Comparison of ENCODE assay signal across 8 mouse cellular contexts in genomic region chr9:44721154-44721876, GRCm38 (mm10). TPM values are rescaled to one million over a fixed set of nuclear protein-coding genes. Genes with fewer than 3 reads are reported as not detected.
A peak's percentile ranks its signal among the peaks of the same experiment; 100 is the strongest.
DNase-seq lines count a peak whose midpoint lies in the region; ATAC-seq lines count a peak whose summit lies in the region.

No protein-coding gene starts in this region.

- H3K4me2 ChIP-seq in intestine, embryonic 14.5 days (ENCODE audit: low read length) = peak overlapping the region; percentile 77

- ATAC-seq in erythroblast, adult 5-6 weeks (replicated peaks; ENCODE audit: low FRiP score, poor library complexity, severe bottlenecking) = no peak
- ATAC-seq in intestine, embryonic 14.5 days (replicated peaks; ENCODE audit: low FRiP score, low TSS enrichment, low read depth) = peak; percentile 86
- peak; percentile 85 for ATAC-seq in megakaryocyte progenitor cell, adult 5-6 weeks (replicated peaks; ENCODE audit: poor library complexity)

- peak; percentile 88 for DNase-seq in embryo, embryonic 10 days (ENCODE audit: low spot score)
- peak; percentile 92 for DNase-seq in gastrocnemius, postnatal 25 days
- peak; percentile 85 for DNase-seq in intestine, embryonic 14.5 days (ENCODE audit: low spot score)
- DNase-seq in left cerebral cortex, postnatal 14 days (ENCODE audit: low spot score in 2 of 2) = peak; percentile 75 to 78
- DNase-seq in right cerebral cortex, postnatal 25 days = peak; percentile 85

- no peaks in the 10 kb centered on the region for H3K9me3 ChIP-seq in erythroblast, embryonic 14.5 days (ENCODE audit: control insufficient read depth, low read length)
- no peaks in the 10 kb centered on the region for H3K9me3 ChIP-seq in intestine, embryonic 14.5 days (ENCODE audit: control insufficient read depth, low read length)

- H3K27me3 ChIP-seq in erythroblast, embryonic 14.5 days (ENCODE audit: control insufficient read depth) = peaks cover 27% of the 10 kb centered on the region
- H3K27me3 ChIP-seq in intestine, embryonic 14.5 days (replicated peaks; ENCODE audit: control insufficient read depth, insufficient read depth, low read length) = no peaks in the 10 kb centered on the region

- H3K4me3 ChIP-seq in erythroblast, embryonic 14.5 days (replicated peaks) = peak overlapping the region; percentile 59
- peak overlapping the region; percentile 66 for H3K4me3 ChIP-seq in intestine, embryonic 14.5 days (ENCODE audit: low read depth, low read length)

- no peaks in the 10 kb centered on the region for H3K36me3 ChIP-seq in erythroblast, embryonic 14.5 days (ENCODE audit: control insufficient read depth)
- peaks cover 18% of the 10 kb centered on the region; the same call in 1 of the 2 replicates for H3K36me3 ChIP-seq in intestine, embryonic 14.5 days (ENCODE audit: control insufficient read depth, insufficient read depth, low read length)

- H3K9ac ChIP-seq in intestine, embryonic 14.5 days (ENCODE audit: low read length) = peak overlapping the region; percentile 62

- intact Hi-C loops in left cerebral cortex, postnatal 14 days (cut with DNase I) = no loop called here

- H3K27ac ChIP-seq in intestine, embryonic 14.5 days (ENCODE audit: low read depth) = peak overlapping the region; percentile 40; the same call in 1 of the 2 replicates

- peaks cover 35% of the 10 kb centered on the region for H3K4me1 ChIP-seq in erythroblast, embryonic 14.5 days (ENCODE audit: control insufficient read depth)
- peaks cover 27% of the 10 kb centered on the region for H3K4me1 ChIP-seq in intestine, embryonic 14.5 days (replicated peaks; ENCODE audit: control insufficient read depth, insufficient read depth, low read length)

- WGBS in intestine, embryonic 14.5 days = under 1% methylated on average over 40 of the region's 40 CpGs

RNA-seq across cellular contexts. Expression of gene Phldb1, which starts 13.7 kb away (rescaled TPM):
- polyA plus RNA-seq in erythroblast, embryonic 14.5 days (2012) = 0.15 and 0.23 TPM in 2 replicates
- total RNA-seq in erythroblast, adult 5-6 weeks (2015; ENCODE audit: low replicate concordance) = 0.42 and 6.1 TPM in 2 replicates
- 2.9 TPM in 2 replicates for total RNA-seq in erythroblast, adult 5-6 weeks (2017; ENCODE audit: low replicate concordance)
- 10 to 100 TPM; 38.0 to 40.5 TPM for total RNA-seq in gastrocnemius, postnatal 25 days (2021)
- polyA plus RNA-seq in intestine, embryonic 14.5 days (2014; fragmentation: Nextera tagmentation; extraction: Ambion mirVana) = 21.4 and 22.6 TPM in 2 replicates
- 10 to 100 TPM; 62.4 to 65.7 TPM for total RNA-seq in left cerebral cortex, postnatal 14 days (2021)
- total RNA-seq in megakaryocyte progenitor cell, adult 5-6 weeks (2015) = 0.64 and 1.4 TPM in 2 replicates
- total RNA-seq in megakaryocyte progenitor cell, adult 5-6 weeks (2017) = 2.7 and 5.7 TPM in 2 replicates

RNA-seq across cellular contexts. Expression of gene Arcn1, which starts 46.3 kb away (rescaled TPM):
- 0.33 and 0.52 TPM in 2 replicates for polyA plus RNA-seq in erythroblast, embryonic 14.5 days (2012)
- total RNA-seq in erythroblast, adult 5-6 weeks (2015; ENCODE audit: low replicate concordance) = 52.6 and 60.4 TPM in 2 replicates
- 66.1 and 94.8 TPM in 2 replicates for total RNA-seq in erythroblast, adult 5-6 weeks (2017; ENCODE audit: low replicate concordance)
- 10 to 100 TPM; 62.7 to 68.1 TPM for total RNA-seq in gastrocnemius, postnatal 25 days (2021)
- polyA plus RNA-seq in intestine, embryonic 14.5 days (2014; fragmentation: Nextera tagmentation; extraction: Ambion mirVana) = 188 and 192 TPM in 2 replicates
- total RNA-seq in left cerebral cortex, postnatal 14 days (2021) = 10 to 100 TPM; 91.2 to 97.7 TPM
- 169 and 181 TPM in 2 replicates for total RNA-seq in megakaryocyte progenitor cell, adult 5-6 weeks (2015)
- total RNA-seq in megakaryocyte progenitor cell, adult 5-6 weeks (2017) = 163 and 188 TPM in 2 replicates

RNA-seq across cellular contexts. Expression of gene Ift46, which starts 46.4 kb away (rescaled TPM):
- polyA plus RNA-seq in erythroblast, embryonic 14.5 days (2012) = 0.29 and 0.86 TPM in 2 replicates
- 62.1 and 85.9 TPM in 2 replicates for total RNA-seq in erythroblast, adult 5-6 weeks (2015; ENCODE audit: low replicate concordance)
- total RNA-seq in erythroblast, adult 5-6 weeks (2017; ENCODE audit: low replicate concordance) = 40.4 and 54.4 TPM in 2 replicates
- total RNA-seq in gastrocnemius, postnatal 25 days (2021) = 10 to 100 TPM; 16.7 to 24.0 TPM
- polyA plus RNA-seq in intestine, embryonic 14.5 days (2014; fragmentation: Nextera tagmentation; extraction: Ambion mirVana) = 87.8 and 96.0 TPM in 2 replicates
- total RNA-seq in left cerebral cortex, postnatal 14 days (2021) = 10 to 100 TPM; 68.2 to 85.5 TPM
- total RNA-seq in megakaryocyte progenitor cell, adult 5-6 weeks (2015) = 33.3 and 34.0 TPM in 2 replicates
- total RNA-seq in megakaryocyte progenitor cell, adult 5-6 weeks (2017) = 25.9 and 38.9 TPM in 2 replicates

RNA-seq across cellular contexts. Expression of gene Treh, which starts 48.3 kb away (rescaled TPM):
- polyA plus RNA-seq in erythroblast, embryonic 14.5 days (2012) = not detected in 2 replicates
- not detected in 2 replicates for total RNA-seq in erythroblast, adult 5-6 weeks (2015; ENCODE audit: low replicate concordance)
- total RNA-seq in erythroblast, adult 5-6 weeks (2017; ENCODE audit: low replicate concordance) = not detected in 2 replicates
- total RNA-seq in gastrocnemius, postnatal 25 days (2021) = not detected
- not detected in 2 replicates for polyA plus RNA-seq in intestine, embryonic 14.5 days (2014; fragmentation: Nextera tagmentation; extraction: Ambion mirVana)
- total RNA-seq in left cerebral cortex, postnatal 14 days (2021) = not detected
- not detected in 2 replicates for total RNA-seq in megakaryocyte progenitor cell, adult 5-6 weeks (2015)
- total RNA-seq in megakaryocyte progenitor cell, adult 5-6 weeks (2017) = not detected in 2 replicates

Comparison
In these comparisons a context has a peak if more than half of its experiments do, and no peak if none do; other contexts are left out.
1. RNA of gene Phldb1, which starts 13.7 kb away (total RNA-seq): 62.4 to 65.7 TPM in left cerebral cortex, postnatal 14 days and 38.0 to 40.5 TPM in gastrocnemius, postnatal 25 days; 0.42 to 6.1 TPM in erythroblast, adult 5-6 weeks and 0.64 to 5.7 TPM in megakaryocyte progenitor cell, adult 5-6 weeks; every median in the first group is over 4 times any median in the second.
2. Peak in every context shown above with its lines, with median percentiles within 50 percentile points of each other: DNase-seq.